Comparison of ENCODE assay signal across 9 mouse cellular contexts in the genomic region with DNA sequence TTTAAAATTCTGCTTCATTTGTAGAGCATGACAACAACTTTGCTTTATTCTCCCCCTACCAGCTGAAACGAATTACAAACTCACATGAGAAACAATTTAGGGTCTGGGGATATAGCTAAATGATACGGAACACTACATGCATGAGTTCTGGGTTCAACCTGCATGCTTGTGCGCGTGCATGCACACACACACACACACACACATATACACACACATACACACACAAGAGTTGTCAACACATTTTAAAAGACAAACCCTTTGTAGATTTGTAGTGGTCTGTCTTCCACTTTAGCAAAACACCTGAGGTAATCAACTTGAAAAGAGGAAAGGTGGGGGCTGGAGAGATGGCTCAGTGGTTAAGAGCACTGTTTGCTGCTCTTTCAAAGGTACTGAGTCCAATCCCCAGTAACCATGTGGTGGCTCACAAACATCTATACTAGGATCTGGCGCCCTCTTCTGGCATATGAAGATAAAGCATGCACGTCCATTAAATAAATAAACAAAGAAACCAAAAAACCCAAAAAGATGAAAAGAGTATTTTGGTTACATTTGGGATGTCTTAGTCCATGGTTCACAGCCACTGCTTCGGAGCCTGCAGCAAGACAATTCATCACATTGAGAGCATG. TPM values are rescaled to one million over a fixed set of nuclear protein-coding genes. Genes with fewer than 3 reads are reported as not detected.
DNase-seq lines count a peak whose midpoint lies in the region; ATAC-seq and TF ChIP-seq lines count a peak whose summit lies in the region.
"Had no signal": no experiment of that assay in that cellular context is flagged by ENCODE, and none has a peak within 500 bp of the region (broad histone marks: within the 10 kb centered on the region; RNA-seq: fewer than 3 reads in every experiment).

No protein-coding gene starts in this region.

- no peaks in the 10 kb centered on the region for H3K36me3 ChIP-seq in heart, embryonic 11.5 days (ENCODE audit: control insufficient read depth, insufficient read depth, low read length)
- H3K36me3 ChIP-seq in ES-E14 (ENCODE audit: control insufficient read depth, insufficient read depth, low read length, poor library complexity, severe bottlenecking) = no peaks in the 10 kb centered on the region

- no peak overlapping the region for H3K4me2 ChIP-seq in heart, embryonic 11.5 days

- 56% methylated on average over 7 of the region's 7 CpGs for WGBS in heart, embryonic 11.5 days (ENCODE audit: insufficient replicate concordance)

- H3K9me3 ChIP-seq in heart, embryonic 11.5 days (replicated peaks; ENCODE audit: control insufficient read depth, low read length) = no peaks in the 10 kb centered on the region
- H3K9me3 ChIP-seq in ES-E14 (ENCODE audit: control insufficient read depth, insufficient read depth, low read depth, low read length) = no peaks in the 10 kb centered on the region

- no peak overlapping the region for H3K9ac ChIP-seq in heart, embryonic 11.5 days (ENCODE audit: low read depth, low read length)
- no peak overlapping the region for H3K9ac ChIP-seq in ES-E14 (ENCODE audit: insufficient read depth, low read depth, low read length, poor library complexity, severe bottlenecking)

- no peak overlapping the region for H3K27ac ChIP-seq in heart, embryonic 11.5 days (ENCODE audit: low read depth, low read length)
- H3K27ac ChIP-seq in ES-E14 (ENCODE audit: insufficient read depth, low read depth, low read length, poor library complexity, severe bottlenecking) = no peak overlapping the region

- no peak overlapping the region for H3K4me3 ChIP-seq in heart, embryonic 11.5 days (ENCODE audit: low read depth, low read length)
- no peak overlapping the region for H3K4me3 ChIP-seq in ES-E14 (ENCODE audit: insufficient read depth in 1 of 2, low read depth in 1 of 2, low read length in 2 of 2, poor library complexity in 1 of 2, severe bottlenecking in 1 of 2)

- intact Hi-C loops in heart, postnatal 10 days (cut with DNase I) = loop anchor here (1.0 to 5.0 kb wide), 4 partner anchors 51 to 361 kb away; a partner anchor contains a TSS

- peak; percentile 66 to 77 for DNase-seq in heart, postnatal 10 days
- DNase-seq in ES-E14 (ENCODE audit: low read depth, low spot score) = peak; percentile 60
- DNase-seq in cerebellum, postnatal 25 days = peak; percentile 36 to 73
- peak; percentile 53 for DNase-seq in gastrocnemius, postnatal 10 days
- DNase-seq in kidney, postnatal 36 days = peak; percentile 75 to 78
- DNase-seq in lung, postnatal 25 days (ENCODE audit: low spot score) = peak; percentile 56
- peak; percentile 10 to 16 for DNase-seq in spleen, postnatal 36 days (ENCODE audit: low spot score in 2 of 2)

- H3K4me1 ChIP-seq in heart, embryonic 11.5 days (ENCODE audit: control insufficient read depth, insufficient read depth, low read length) = no peaks in the 10 kb centered on the region
- H3K4me1 ChIP-seq in ES-E14 (ENCODE audit: control insufficient read depth in 2 of 2, insufficient read depth in 2 of 2, low read length in 2 of 2, poor library complexity in 1 of 2) = no peaks in the 10 kb centered on the region

- in situ Hi-C loops in ES-E14 (cut with MboI; ENCODE audit: low sequenced_read_pairs in 2 of 2, unreplicated experiment in 2 of 2) = no loop called here

- ATAC-seq in heart, embryonic 11.5 days (replicated peaks; ENCODE audit: insufficient number of reproducible peaks, low FRiP score, low TSS enrichment) = no peak

- H3K27me3 ChIP-seq in heart, embryonic 11.5 days (ENCODE audit: control insufficient read depth, insufficient read depth, low read length) = no peaks in the 10 kb centered on the region; the same call in 1 of the 2 replicates

TF ChIP-seq in ES-E14, 5 proteins besides CTCF, POLR2A, EP300 and RAD21:
- peak; percentile 20; the same call in 1 of the 2 replicates for TF ChIP-seq ZC3H11A (IDR thresholded peaks at IDR 0.05; ENCODE audit: borderline replicate concordance, low read depth, low read length)
- no peak for TF ChIP-seq MAFK (IDR thresholded peaks at IDR 0.05; ENCODE audit: insufficient read depth, low read depth, low read length)
TF ChIP-seq in ES-E14: peak in this region for 1.

RNA-seq across cellular contexts. Expression of a gene that starts 13.7 kb away (rescaled TPM):
- total RNA-seq in heart, postnatal 10 days (2021) = 10 to 100 TPM; 17.3 to 19.7 TPM
- 17.2 and 20.3 TPM in 2 replicates for polyA plus RNA-seq in heart, embryonic 11.5 days (2014; fragmentation: Nextera tagmentation; extraction: Ambion mirVana)
- 1.2 and 1.6 TPM in 2 replicates for total RNA-seq in ES-E14 (2012; rRNA removed)
- 10 to 100 TPM in 1 of 2 experiments, 1 to 10 TPM in 1; 8.6 to 11.2 TPM for total RNA-seq in gastrocnemius, postnatal 10 days (2021)

RNA-seq across cellular contexts. Expression of a gene that starts 22.3 kb away (rescaled TPM):
- total RNA-seq in heart, postnatal 10 days (2021) = 10 to 100 TPM; 50.7 to 50.8 TPM
- 131 TPM in 2 replicates for polyA plus RNA-seq in heart, embryonic 11.5 days (2014; fragmentation: Nextera tagmentation; extraction: Ambion mirVana)
- total RNA-seq in ES-E14 (2012; rRNA removed) = 12.2 and 20.7 TPM in 2 replicates
- 10 to 100 TPM; 51.5 to 56.1 TPM for total RNA-seq in gastrocnemius, postnatal 10 days (2021)

RNA-seq across cellular contexts. Expression of a gene that starts 25.7 kb away (rescaled TPM):
- total RNA-seq in heart, postnatal 10 days (2021) = 1 to 10 TPM in 1 of 2 experiments, under 1 TPM in 1; 0.87 to 1.4 TPM
- 11.7 TPM in 2 replicates for polyA plus RNA-seq in heart, embryonic 11.5 days (2014; fragmentation: Nextera tagmentation; extraction: Ambion mirVana)
- total RNA-seq in ES-E14 (2012; rRNA removed) = 0.98 and 1.3 TPM in 2 replicates
- 1 to 10 TPM in 1 of 2 experiments, under 1 TPM in 1; 0.84 to 1.0 TPM for total RNA-seq in gastrocnemius, postnatal 10 days (2021)

RNA-seq across cellular contexts. Expression of a gene that starts 40.9 kb away (rescaled TPM):
- not detected for total RNA-seq in heart, postnatal 10 days (2021)
- not detected in 2 replicates for polyA plus RNA-seq in heart, embryonic 11.5 days (2014; fragmentation: Nextera tagmentation; extraction: Ambion mirVana)
- total RNA-seq in ES-E14 (2012; rRNA removed) = not detected in 2 replicates
- total RNA-seq in gastrocnemius, postnatal 10 days (2021) = not detected
- total RNA-seq: layer of hippocampus, postnatal 36 days had no signal

RNA-seq across cellular contexts. Expression of a gene that starts 51.2 kb away (rescaled TPM):
- not detected for total RNA-seq in heart, postnatal 10 days (2021)
- 0.13 TPM in 1 of 2 replicates, not detected in the other for polyA plus RNA-seq in heart, embryonic 11.5 days (2014; fragmentation: Nextera tagmentation; extraction: Ambion mirVana)
- 0.74 TPM in 1 of 2 replicates, not detected in the other for total RNA-seq in ES-E14 (2012; rRNA removed)
- not detected for total RNA-seq in gastrocnemius, postnatal 10 days (2021)
- total RNA-seq: layer of hippocampus, postnatal 36 days had no signal

Comparison
In these comparisons a context has a peak if more than half of its experiments do, and no peak if none do; other contexts are left out.
1. DNase-seq: peak in every context shown above with its lines; median percentile 76 in kidney, postnatal 36 days; 72 in heart, postnatal 10 days; 60 in ES-E14; 56 in lung, postnatal 25 days; 54 in cerebellum, postnatal 25 days; 53 in gastrocnemius, postnatal 10 days; 13 in spleen, postnatal 36 days.